Mouse (Mus musculus) heart, embryonic 11.5 days (tissue): ENCODE results near the gene Hcn2. TPM values are rescaled to one million over a fixed set of nuclear protein-coding genes. Genes with fewer than 3 reads are reported as not detected.
A peak's percentile ranks its signal among the peaks of the same experiment; 100 is the strongest.

Experiments used
- ATAC-seq: fragments of 200-750 bp; cut with Nextera tagmentation; replicated peaks from 2 replicates; pipeline ENCODE4 v1.8.0; 2017; ENCODE audit warnings: moderate library complexity; ENCODE audit not compliant: insufficient number of reproducible peaks, low FRiP score, low TSS enrichment
- H3K27ac ChIP-seq: fragments of 300-500 bp; sonication (generic); 2 replicates; pipeline ENCODE4 v1.5.1; 2014; ENCODE audit warnings: mild to moderate bottlenecking, low read depth, low read length
- H3K27me3 ChIP-seq: fragments of 300-500 bp; sonication (generic); 2 replicates; pipeline ENCODE4 v1.6.1; 2014; ENCODE audit warnings: mild to moderate bottlenecking, low read length, mixed read lengths; ENCODE audit not compliant: control insufficient read depth, insufficient read depth
- H3K36me3 ChIP-seq: fragments of 300-500 bp; sonication (generic); 2 replicates; pipeline ENCODE4 v1.6.1; 2014; ENCODE audit warnings: mild to moderate bottlenecking, low read length, moderate library complexity, mixed read lengths; ENCODE audit not compliant: control insufficient read depth, insufficient read depth
- H3K4me1 ChIP-seq: fragments of 300-500 bp; sonication (generic); 2 replicates; pipeline ENCODE4 v1.6.1; 2014; ENCODE audit warnings: low read length; ENCODE audit not compliant: control insufficient read depth, insufficient read depth
- H3K4me2 ChIP-seq: fragments of 300-500 bp; sonication (generic); 2 replicates; pipeline ENCODE4 v1.6.1; 2014; ENCODE audit warnings: mild to moderate bottlenecking, moderate library complexity
- H3K4me3 ChIP-seq: fragments of 300-500 bp; sonication (generic); 2 replicates; pipeline ENCODE4 v1.5.1; 2014; ENCODE audit warnings: low read depth, low read length
- H3K9ac ChIP-seq: fragments of 300-500 bp; sonication (generic); 2 replicates; pipeline ENCODE4 v1.6.1; 2014; ENCODE audit warnings: mild to moderate bottlenecking, low read depth, low read length, moderate library complexity
- H3K9me3 ChIP-seq: fragments of 300-500 bp; sonication (generic); replicated peaks from 2 replicates; pipeline ENCODE4 v1.6.1; 2016; ENCODE audit warnings: low read length; ENCODE audit not compliant: control insufficient read depth
- WGBS: fragments of 180-500 bp; shearing (Covaris S2); extraction: QIAGEN DNeasy Blood & Tissue Kit; methylation state at CpG from one replicate; pipeline ENCODE4 v1.1.7; 2014; ENCODE audit not compliant: insufficient replicate concordance; 5-methylcytosine and 5-hydroxymethylcytosine counted together
- polyA plus RNA-seq: library from polyadenylated mRNA; unstranded; fragments of >200 nt; fragmentation: Nextera tagmentation; extraction: Ambion mirVana; gene quantifications from 2 replicates; pipeline ENCODE4 v1.2.1, GENCODE M21; 2014

Gene Hcn2
- polyA plus RNA-seq, 1 experiment from 2014 or later: 0.13 TPM

DNA sequence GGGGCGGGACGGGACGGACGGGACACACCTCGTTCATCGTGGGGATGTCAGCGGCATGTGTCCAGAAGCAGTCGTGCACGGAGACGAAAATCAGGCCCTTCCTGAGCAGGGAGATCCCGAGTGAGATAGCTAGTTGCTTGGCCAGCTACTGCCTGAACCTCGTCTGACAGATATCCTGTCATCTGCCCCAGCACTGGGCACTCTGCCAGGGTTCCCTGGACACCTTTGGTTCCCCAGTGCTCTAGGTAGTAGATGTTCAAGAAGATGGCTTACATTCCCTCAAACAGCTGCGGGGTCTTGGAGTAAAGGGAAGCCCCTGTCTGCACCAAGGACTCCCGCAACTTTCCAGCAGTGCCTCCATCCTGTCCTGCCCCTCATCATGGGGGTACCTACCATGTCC is 20.3 kb downstream of the Hcn2 start:
- H3K27me3 ChIP-seq: peaks cover 24% of the 10 kb centered on the region
- H3K27ac ChIP-seq: no peak overlapping the region
- no peak overlapping the region for H3K4me3 ChIP-seq
- no peak for ATAC-seq
- peaks cover 58% of the 10 kb centered on the region for H3K9me3 ChIP-seq
- H3K4me2 ChIP-seq: no peak overlapping the region
- no peak overlapping the region for H3K9ac ChIP-seq
- peaks cover 3% of the 10 kb centered on the region; the same call in 1 of the 2 replicates for H3K4me1 ChIP-seq
- peaks cover 66% of the 10 kb centered on the region for H3K36me3 ChIP-seq
- WGBS: 90% methylated on average over 14 of the region's 14 CpGs

DNA sequence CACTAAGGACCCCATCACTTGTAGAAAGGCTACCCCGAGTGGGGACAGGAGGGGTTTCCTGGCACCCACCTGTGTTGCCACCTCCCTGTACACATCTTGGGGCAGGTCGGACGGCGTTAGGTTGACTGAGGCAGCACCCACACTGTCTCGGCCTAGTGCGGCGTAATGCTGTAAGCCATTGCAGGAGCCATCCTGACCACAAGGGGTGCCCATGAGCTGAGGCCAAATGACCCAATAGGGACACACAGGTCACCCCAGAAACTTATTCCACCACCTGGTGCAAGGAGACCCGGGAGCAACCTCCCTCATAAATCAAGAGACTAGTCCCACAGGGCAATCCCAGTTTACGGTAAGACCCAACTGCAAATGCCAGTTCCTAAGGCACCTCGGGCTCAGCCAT is 21.8 kb downstream of the Hcn2 start:
- H3K4me2 ChIP-seq: no peak overlapping the region
- no peak for ATAC-seq
- H3K9me3 ChIP-seq: peaks cover 58% of the 10 kb centered on the region
- no peak overlapping the region for H3K9ac ChIP-seq
- H3K27me3 ChIP-seq: peaks cover 24% of the 10 kb centered on the region
- H3K4me1 ChIP-seq: peaks cover 3% of the 10 kb centered on the region; the same call in 1 of the 2 replicates
- H3K36me3 ChIP-seq: peaks cover 78% of the 10 kb centered on the region
- H3K4me3 ChIP-seq: no peak overlapping the region
- H3K27ac ChIP-seq: no peak overlapping the region
- WGBS: 93% methylated on average over 10 of the region's 10 CpGs

DNA sequence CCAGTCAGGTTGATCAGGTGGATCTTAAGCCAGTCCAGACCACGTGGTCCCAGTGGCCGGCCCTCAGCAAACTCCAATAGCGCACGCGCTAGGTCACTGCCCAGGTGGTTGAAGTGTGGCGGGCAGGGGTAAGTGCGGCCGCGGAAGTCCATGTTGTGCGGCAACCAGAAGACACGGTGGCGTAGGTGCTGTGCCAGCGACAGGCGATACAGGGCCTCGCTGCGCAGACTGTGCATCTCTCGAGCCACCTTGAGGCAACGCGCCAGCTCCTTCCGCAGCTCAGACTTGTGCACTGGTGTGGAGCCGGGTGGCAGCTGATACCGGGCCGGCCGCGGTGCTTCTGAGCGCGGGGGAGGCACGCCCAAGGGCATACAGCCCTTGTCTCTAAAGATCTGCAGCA is 22.8 kb downstream of the Hcn2 start:
- no peak overlapping the region for H3K4me2 ChIP-seq
- no peak for ATAC-seq
- peaks cover 24% of the 10 kb centered on the region for H3K27me3 ChIP-seq
- no peak overlapping the region for H3K9ac ChIP-seq
- peaks cover 3% of the 10 kb centered on the region; the same call in 1 of the 2 replicates for H3K4me1 ChIP-seq
- H3K9me3 ChIP-seq: peaks cover 58% of the 10 kb centered on the region
- peaks cover 79% of the 10 kb centered on the region for H3K36me3 ChIP-seq
- WGBS: 96% methylated on average over 28 of the region's 28 CpGs
- H3K4me3 ChIP-seq: no peak overlapping the region
- H3K27ac ChIP-seq: no peak overlapping the region

DNA sequence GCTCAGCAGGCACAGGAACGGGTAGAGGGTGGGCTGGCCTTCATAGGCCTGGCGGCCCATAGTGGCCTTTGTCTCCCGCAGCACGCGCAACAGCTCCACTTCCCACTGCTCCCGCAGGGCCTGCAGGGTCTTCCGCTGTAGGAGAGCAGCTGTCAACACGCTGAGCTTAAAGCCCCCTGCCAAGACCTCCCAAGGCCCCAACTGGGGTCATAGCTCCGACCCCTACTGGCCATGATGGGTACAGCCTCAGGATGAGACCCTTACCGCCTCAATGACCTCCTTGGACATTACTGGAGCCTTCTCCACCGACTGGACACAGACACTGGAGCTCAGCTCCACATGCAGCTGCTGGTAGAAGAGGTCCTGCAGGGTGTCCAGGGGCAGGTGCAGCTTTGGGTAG is 24.4 kb downstream of the Hcn2 start:
- Histone ChIP-seq H3K27me3 (peaks cover 10% of the 10 kb centered on the region), H3K36me3 (peaks cover 75% of the 10 kb centered on the region), H3K4me2 (no peak overlapping the region), H3K9me3 (peaks cover 51% of the 10 kb centered on the region), H3K4me3 (0 out of 2 replicates have a peak overlapping the region, but pooled peaks have one; percentile 8), H3K9ac (no peak overlapping the region), H3K27ac (no peak overlapping the region), H3K4me1 (peaks cover 7% of the 10 kb centered on the region)
- 75% methylated on average over 11 of the region's 11 CpGs for WGBS
- ATAC-seq: no peak

DNA sequence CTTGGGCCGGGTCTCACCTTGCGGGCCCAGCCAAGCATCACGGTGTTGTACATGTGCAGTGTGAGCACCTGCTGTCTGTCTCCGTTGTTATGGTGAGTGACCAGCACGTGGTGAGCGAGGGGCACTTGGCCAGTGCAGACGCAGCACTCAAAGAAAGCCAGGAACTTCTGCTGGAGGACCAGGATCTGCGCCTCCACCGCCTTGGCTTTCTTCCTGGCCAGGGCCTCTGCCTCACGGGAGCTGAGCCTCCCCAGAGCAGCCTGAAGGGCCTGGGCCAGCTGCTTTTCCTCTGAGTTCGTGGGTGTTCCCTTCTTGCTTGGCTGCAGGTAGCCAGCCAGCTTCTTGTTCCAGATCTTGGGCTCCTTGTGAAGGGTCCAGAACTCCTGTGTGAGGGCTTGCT is 26.7 kb downstream of the Hcn2 start:
- H3K9me3 ChIP-seq: peaks cover 33% of the 10 kb centered on the region
- no peaks in the 10 kb centered on the region for H3K27me3 ChIP-seq
- no peak for ATAC-seq
- no peak overlapping the region for H3K4me3 ChIP-seq
- H3K4me2 ChIP-seq: no peak overlapping the region
- peaks cover 7% of the 10 kb centered on the region for H3K4me1 ChIP-seq
- WGBS: 88% methylated on average over 11 of the region's 11 CpGs
- no peak overlapping the region for H3K27ac ChIP-seq
- peaks cover 52% of the 10 kb centered on the region for H3K36me3 ChIP-seq
- H3K9ac ChIP-seq: no peak overlapping the region

DNA sequence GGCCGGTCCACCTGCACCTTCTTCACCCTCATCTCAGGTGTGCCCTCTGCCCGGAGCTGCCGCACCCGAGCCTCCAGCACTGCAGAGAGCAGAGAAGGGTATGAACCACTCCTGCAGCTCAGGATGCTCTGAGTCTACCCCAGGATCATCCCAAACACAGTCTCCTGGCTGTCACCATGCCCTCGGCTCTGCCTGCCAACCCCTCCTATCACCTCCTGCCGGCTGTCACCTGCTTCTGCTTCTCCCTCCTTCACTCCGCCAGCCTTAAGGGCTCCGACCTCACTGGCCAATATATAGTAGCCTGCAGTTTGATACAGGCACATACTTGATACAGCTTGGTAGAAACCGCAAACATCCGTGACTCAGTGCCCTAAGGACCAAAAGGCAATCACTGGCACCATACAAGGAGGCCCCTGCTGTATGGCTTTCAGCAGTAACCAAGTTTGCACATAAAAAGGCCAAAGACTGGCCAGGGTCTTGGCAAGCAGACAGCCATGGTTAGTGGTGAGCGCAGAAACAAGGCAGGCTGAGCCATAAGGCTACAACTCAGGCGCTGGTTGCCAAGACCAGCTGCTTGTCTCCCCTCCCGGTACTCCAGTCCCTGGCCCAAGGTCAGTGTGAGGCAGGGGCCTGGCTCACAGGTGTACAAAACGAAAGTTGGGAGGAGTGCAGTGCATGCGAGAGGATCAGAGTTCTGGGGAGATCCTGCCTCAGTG is 27.4 kb downstream of the Hcn2 start:
- Histone ChIP-seq H3K9ac (no peak overlapping the region), H3K4me3 (no peak overlapping the region), H3K27ac (no peak overlapping the region), H3K36me3 (peaks cover 45% of the 10 kb centered on the region), H3K9me3 (peaks cover 27% of the 10 kb centered on the region), H3K4me1 (peaks cover 7% of the 10 kb centered on the region), H3K27me3 (no peaks in the 10 kb centered on the region), H3K4me2 (no peak overlapping the region)
- ATAC-seq: no peak
- WGBS: 95% methylated on average over 15 of the region's 15 CpGs

DNA sequence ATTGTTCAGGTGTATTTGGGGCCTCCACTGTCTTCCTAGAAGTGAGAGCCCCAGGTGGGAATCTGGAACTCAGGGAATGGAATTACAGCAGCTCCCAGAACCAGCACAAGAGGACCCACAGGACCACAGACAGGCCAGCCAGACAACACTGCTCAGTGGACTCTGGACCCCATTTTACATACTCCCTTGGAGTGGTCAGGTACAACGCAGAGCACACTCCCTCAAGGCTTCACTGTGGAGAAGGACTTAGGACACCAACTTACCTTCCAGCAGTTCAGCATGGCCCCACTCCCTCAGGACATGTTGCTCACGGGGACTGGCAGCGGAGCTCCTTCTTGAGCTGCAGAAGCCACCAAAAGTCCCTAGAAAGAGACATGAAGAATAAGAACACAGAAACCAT is 29.0 kb downstream of the Hcn2 start:
- Histone ChIP-seq H3K27me3 (no peaks in the 10 kb centered on the region), H3K4me1 (peaks cover 7% of the 10 kb centered on the region), H3K4me2 (peak overlapping the region; percentile 81), H3K9me3 (peaks cover 10% of the 10 kb centered on the region), H3K9ac (no peak overlapping the region), H3K4me3 (no peak overlapping the region), H3K27ac (no peak overlapping the region), H3K36me3 (peaks cover 29% of the 10 kb centered on the region)
- no peak for ATAC-seq
- 92% methylated on average over 3 of the region's 3 CpGs for WGBS

DNA sequence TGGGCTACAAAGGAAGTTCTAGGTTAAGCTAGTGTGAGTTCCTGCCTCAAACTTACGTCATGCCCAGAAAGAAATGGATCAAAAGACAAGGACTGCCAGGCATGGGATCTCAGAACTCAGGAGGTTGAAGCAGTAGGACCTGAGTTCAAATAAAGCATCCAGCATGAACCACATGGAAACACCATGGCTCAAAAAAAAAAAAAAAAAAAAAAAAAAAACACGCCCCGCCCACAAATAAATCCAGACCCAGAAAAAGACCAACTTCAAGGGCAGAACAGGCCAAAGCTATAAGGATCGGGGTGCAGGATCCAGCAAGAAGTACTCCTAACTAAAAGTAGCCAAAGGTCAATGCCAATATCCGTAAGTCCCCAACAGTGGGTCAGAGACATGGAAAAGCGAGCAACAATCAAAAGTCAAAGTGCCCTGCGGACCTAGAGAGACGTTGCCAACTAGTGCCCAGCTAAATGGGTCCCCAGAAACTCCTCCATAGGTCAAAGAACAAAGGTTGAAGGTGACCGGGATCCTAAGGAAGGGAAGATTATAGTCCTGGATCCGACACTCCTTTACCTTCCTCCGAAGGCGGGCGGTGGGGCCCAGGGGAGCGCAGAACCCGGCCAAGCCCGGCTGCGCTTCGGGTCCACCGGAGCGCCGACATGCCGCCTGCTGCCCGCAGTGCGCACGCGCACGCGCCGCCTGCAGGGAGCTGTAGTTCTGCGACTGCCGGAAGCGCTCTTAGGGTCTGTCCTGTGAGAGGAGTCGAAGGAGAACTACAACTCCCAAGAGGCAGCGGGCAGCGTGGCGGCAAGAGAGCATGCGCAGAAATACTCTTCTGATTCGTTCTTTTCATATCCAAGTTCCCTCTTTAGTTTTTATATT is 29.7 kb downstream of the Hcn2 start, which contains the start of gene Polrmt:
Gene Polrmt, minus strand, starts transcription at position 684 of the 876 bp plus-strand sequence.
- Histone ChIP-seq H3K27me3 (no peaks in the 10 kb centered on the region), H3K4me2 (peak within 1 kb of the TSS; percentile 81), H3K9ac (peak within 1 kb of the TSS; percentile 73), H3K4me1 (peaks cover 7% of the 10 kb centered on the region), H3K27ac (peak within 1 kb of the TSS; percentile 41; the same call in 1 of the 2 replicates), H3K36me3 (peaks cover 22% of the 10 kb centered on the region), H3K4me3 (peak within 1 kb of the TSS; percentile 64), H3K9me3 (peaks cover 3% of the 10 kb centered on the region)
- 3% methylated on average over 38 of the region's 38 CpGs for WGBS
- ATAC-seq: peak; percentile 89
